Mouse (Mus musculus): ENCODE measurements around the gene Plek2.

DNA sequence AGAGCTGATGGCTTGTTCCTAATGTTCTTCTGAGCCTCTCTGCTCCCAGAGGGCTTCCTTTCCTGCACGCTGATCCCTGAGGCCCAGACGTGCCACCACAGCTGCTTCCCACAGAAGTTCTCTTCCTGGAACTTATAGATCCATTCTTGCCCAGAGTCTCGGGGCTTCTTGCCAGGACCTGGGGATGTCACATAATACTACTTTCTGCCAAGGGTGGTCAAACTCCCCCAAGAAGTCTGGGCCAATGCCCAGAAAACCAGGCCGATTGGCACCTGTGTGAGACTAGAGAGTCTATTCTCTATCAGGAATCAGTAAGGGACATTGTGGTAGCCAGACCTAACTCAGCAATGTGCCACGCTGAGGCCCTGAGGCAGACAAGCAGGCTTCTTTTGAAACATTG lies 20.5 kb upstream of the Plek2 start:
- no peak for TF ChIP-seq EP300 (IDR thresholded peaks at IDR 0.05; ENCODE audit: low read depth)
- no peak for TF ChIP-seq CTCF (IDR thresholded peaks at IDR 0.05; ENCODE audit: low read depth)

Data from heart, postnatal 0 days (tissue).